Mouse (Mus musculus): Measurements from ENCODE around the gene Kif6. TPM values are rescaled to one million over a fixed set of nuclear protein-coding genes. Genes with fewer than 3 reads are reported as not detected.

The Kif6 gene
- polyA plus RNA-seq, 2 experiments = 1.1 TPM

DNA sequence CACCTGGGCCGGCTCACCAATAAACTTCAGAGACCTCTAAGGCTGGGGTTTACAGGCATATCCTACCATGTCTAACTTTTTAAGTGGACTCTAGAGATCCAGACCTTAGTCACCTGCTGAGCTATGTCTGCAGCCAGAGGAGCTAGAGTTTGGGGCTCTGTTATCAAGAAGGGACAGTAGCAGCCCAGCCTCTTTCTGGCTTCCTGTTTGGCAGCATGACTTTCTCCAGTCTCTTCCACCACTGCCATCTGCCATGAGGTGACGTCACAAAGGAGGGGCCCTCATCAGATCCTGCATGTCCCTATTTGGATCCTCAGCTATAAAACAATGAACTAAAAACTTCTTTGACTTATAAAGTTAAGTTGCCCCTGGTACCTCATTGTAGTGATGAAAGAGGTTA, 250.7 kb downstream of the Kif6 start:
- Histone ChIP-seq H3K9me3 (ENCODE audit: control insufficient read depth, low read length) (no peaks in the 10 kb centered on the region), H3K9ac (ENCODE audit: low read depth, low read length, severe bottlenecking) (no peak overlapping the region), H3K4me3 (replicated peaks; ENCODE audit: low read length) (no peak overlapping the region), H3K4me1 (ENCODE audit: control insufficient read depth, insufficient read depth, low read length) (0 out of 2 replicates have a peak, but pooled peaks cover 6% of the 10 kb centered on the region), H3K4me2 (replicated peaks; ENCODE audit: low read depth, low read length, severe bottlenecking) (no peak overlapping the region), H3K36me3 (ENCODE audit: control insufficient read depth, insufficient read depth, low read length) (no peaks in the 10 kb centered on the region), H3K27ac (replicated peaks; ENCODE audit: low read depth, low read length) (no peak overlapping the region), H3K27me3 (ENCODE audit: control insufficient read depth, insufficient read depth, low read length) (no peaks in the 10 kb centered on the region)
- ATAC-seq (ENCODE audit: low FRiP score, low read depth) (no peak), DNase-seq (ENCODE audit: low spot score) (no peak)
- TF ChIP-seq POLR2A (IDR thresholded peaks at IDR 0.05; ENCODE audit: borderline replicate concordance, extremely low read depth, insufficient read depth, insufficient read length) = no peak
- WGBS = 71% methylated on average over 2 of the region's 2 CpGs

DNA sequence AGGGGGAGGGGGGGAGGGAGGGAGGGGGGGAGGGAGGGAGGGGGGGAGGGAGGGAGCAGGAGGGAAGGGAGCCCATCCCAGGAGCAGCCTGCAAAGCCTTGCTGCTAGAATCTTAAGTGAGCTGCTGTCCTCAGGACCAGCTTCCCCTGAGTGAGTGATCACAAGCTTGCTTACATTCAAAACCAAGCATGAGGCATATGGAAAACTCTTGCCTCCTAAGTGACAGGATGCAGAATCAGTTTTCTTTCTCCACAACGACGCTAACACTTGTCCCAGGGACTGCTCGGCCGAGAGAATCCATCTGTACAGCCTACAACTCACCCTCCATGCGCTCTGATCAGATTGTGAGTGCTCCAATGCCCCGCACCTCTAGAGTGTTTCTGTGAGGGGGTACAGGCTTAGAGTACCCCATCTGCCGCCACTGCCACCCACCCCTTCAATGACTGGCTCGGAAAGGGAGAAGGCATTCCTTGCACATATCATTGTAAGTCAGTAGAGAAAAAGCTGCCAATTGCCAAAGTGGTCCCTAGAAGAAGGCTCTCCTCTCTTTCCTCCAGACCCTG, 251.8 kb downstream of the Kif6 start:
- no peak overlapping the region for H3K9ac ChIP-seq (ENCODE audit: low read depth, low read length, severe bottlenecking)
- no peak overlapping the region for H3K27ac ChIP-seq (replicated peaks; ENCODE audit: low read depth, low read length)
- H3K4me3 ChIP-seq (replicated peaks; ENCODE audit: low read length) = no peak overlapping the region
- no peak overlapping the region for H3K4me2 ChIP-seq (replicated peaks; ENCODE audit: low read depth, low read length, severe bottlenecking)
- H3K4me1 ChIP-seq (ENCODE audit: control insufficient read depth, insufficient read depth, low read length) = 0 out of 2 replicates have a peak, but pooled peaks cover 6% of the 10 kb centered on the region
- no peaks in the 10 kb centered on the region for H3K27me3 ChIP-seq (ENCODE audit: control insufficient read depth, insufficient read depth, low read length)
- TF ChIP-seq POLR2A (IDR thresholded peaks at IDR 0.05; ENCODE audit: borderline replicate concordance, extremely low read depth, insufficient read depth, insufficient read length) = no peak
- no peaks in the 10 kb centered on the region for H3K36me3 ChIP-seq (ENCODE audit: control insufficient read depth, insufficient read depth, low read length)
- WGBS = 49% methylated on average over 8 of the region's 8 CpGs
- H3K9me3 ChIP-seq (ENCODE audit: control insufficient read depth, low read length) = no peaks in the 10 kb centered on the region
- DNase-seq (ENCODE audit: low spot score) = no peak
- ATAC-seq (ENCODE audit: low FRiP score, low read depth) = no peak; the same call in 1 of the 2 replicates

DNA sequence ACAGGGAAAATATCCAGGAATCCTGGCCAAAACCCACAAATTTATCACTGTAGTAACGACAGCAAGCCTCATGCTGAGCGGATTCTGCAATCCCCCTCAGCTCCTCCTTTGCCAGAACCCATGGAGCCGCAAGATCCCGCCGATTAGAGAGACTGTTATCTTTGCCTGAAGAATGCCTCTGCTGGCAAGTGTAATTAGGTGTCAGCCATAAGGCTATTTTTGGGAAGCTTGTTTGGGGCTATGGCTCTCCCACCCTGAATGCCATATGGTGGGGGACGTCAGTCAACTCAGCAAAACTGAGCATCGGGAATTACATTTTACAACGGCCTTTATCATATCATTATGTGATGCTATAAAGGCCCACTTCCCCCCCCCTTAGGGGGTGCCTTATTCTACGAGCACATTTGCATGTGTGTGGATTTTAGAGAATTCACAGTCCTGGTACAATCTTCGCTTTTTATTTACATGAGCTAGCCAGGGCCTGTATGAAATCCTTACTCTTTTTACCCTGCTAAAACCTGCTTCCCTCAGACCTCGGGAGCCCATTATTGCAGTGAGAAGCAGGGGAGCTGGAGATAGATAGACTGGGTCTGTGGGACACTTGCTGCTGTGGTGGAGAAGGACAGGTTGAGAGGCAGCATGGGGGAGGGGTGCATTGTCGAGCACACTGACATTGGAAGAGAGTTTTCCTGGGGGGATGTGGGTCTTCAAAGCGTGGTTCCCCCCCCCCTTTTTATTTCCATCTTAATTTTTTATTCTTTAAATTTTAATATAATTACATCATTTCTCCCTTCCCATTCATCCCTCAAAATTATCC, 252.6 kb downstream of the Kif6 start:
- 20% methylated on average over 13 of the region's 13 CpGs for WGBS
- H3K4me3 ChIP-seq (replicated peaks; ENCODE audit: low read length) = no peak overlapping the region
- no peaks in the 10 kb centered on the region for H3K27me3 ChIP-seq (ENCODE audit: control insufficient read depth, insufficient read depth, low read length)
- no peak overlapping the region for H3K27ac ChIP-seq (replicated peaks; ENCODE audit: low read depth, low read length)
- H3K4me1 ChIP-seq (ENCODE audit: control insufficient read depth, insufficient read depth, low read length) = 0 out of 2 replicates have a peak, but pooled peaks cover 6% of the 10 kb centered on the region
- peak; percentile 51 for ATAC-seq (ENCODE audit: low FRiP score, low read depth)
- DNase-seq (ENCODE audit: low spot score) = peak; percentile 68
- TF ChIP-seq POLR2A (IDR thresholded peaks at IDR 0.05; ENCODE audit: borderline replicate concordance, extremely low read depth, insufficient read depth, insufficient read length) = no peak
- no peaks in the 10 kb centered on the region for H3K36me3 ChIP-seq (ENCODE audit: control insufficient read depth, insufficient read depth, low read length)
- no peak overlapping the region for H3K9ac ChIP-seq (ENCODE audit: low read depth, low read length, severe bottlenecking)
- no peak overlapping the region for H3K4me2 ChIP-seq (replicated peaks; ENCODE audit: low read depth, low read length, severe bottlenecking)
- no peaks in the 10 kb centered on the region for H3K9me3 ChIP-seq (ENCODE audit: control insufficient read depth, low read length)

DNA sequence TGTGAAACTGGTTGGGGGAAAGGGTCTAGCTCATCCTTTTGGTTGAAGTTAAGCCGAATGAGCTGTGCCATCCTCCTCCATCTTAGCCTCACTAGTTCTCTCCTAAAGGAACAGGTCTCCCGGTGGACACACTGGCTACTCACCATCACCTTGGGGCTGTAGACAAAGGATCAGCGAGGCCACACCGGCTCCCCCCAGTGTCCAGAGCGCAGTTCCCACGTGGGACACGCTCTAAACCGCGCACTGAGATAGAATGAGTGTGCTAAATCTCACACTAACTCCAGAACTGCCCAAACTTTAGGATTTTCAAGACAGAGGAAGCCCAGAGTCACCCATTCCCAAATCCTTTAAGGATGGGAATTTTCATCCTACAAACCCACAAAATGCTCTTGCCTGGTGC, 254.3 kb downstream of the Kif6 start:
- Histone ChIP-seq H3K27me3 (ENCODE audit: control insufficient read depth, insufficient read depth, low read length) (no peaks in the 10 kb centered on the region), H3K36me3 (ENCODE audit: control insufficient read depth, insufficient read depth, low read length) (no peaks in the 10 kb centered on the region), H3K4me3 (replicated peaks; ENCODE audit: low read length) (no peak overlapping the region), H3K27ac (replicated peaks; ENCODE audit: low read depth, low read length) (no peak overlapping the region), H3K4me2 (replicated peaks; ENCODE audit: low read depth, low read length, severe bottlenecking) (no peak overlapping the region), H3K9me3 (ENCODE audit: control insufficient read depth, low read length) (no peaks in the 10 kb centered on the region), H3K9ac (ENCODE audit: low read depth, low read length, severe bottlenecking) (no peak overlapping the region), H3K4me1 (ENCODE audit: control insufficient read depth, insufficient read depth, low read length) (0 out of 2 replicates have a peak, but pooled peaks cover 3% of the 10 kb centered on the region)
- ATAC-seq (ENCODE audit: low FRiP score, low read depth) = no peak
- no peak for DNase-seq (ENCODE audit: low spot score)
- TF ChIP-seq POLR2A (IDR thresholded peaks at IDR 0.05; ENCODE audit: borderline replicate concordance, extremely low read depth, insufficient read depth, insufficient read length) = no peak
- 83% methylated on average over 9 of the region's 9 CpGs for WGBS

DNA sequence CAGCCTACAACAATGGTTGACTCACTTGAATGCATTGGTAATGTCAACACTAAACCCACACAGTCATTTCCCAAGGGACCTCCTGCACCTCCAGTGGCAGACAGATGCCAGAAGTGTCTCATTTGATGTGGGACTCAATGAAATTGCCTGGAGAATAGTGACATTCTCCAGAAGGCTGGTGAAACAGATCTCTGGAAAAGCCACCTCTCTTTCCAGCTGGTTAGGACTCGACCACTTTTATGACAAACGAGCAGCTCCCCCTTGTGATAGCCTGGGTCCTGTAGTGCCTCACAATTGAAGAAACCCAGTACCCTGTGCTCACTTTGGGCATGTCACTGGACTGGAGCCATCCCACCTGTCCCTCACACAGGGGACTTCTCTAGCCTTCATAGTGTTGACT, 257.4 kb downstream of the Kif6 start:
- Histone ChIP-seq H3K9ac (ENCODE audit: low read depth, low read length, severe bottlenecking) (no peak overlapping the region), H3K4me2 (replicated peaks; ENCODE audit: low read depth, low read length, severe bottlenecking) (no peak overlapping the region), H3K27ac (replicated peaks; ENCODE audit: low read depth, low read length) (no peak overlapping the region), H3K36me3 (ENCODE audit: control insufficient read depth, insufficient read depth, low read length) (no peaks in the 10 kb centered on the region), H3K9me3 (ENCODE audit: control insufficient read depth, low read length) (no peaks in the 10 kb centered on the region), H3K4me3 (replicated peaks; ENCODE audit: low read length) (no peak overlapping the region), H3K27me3 (ENCODE audit: control insufficient read depth, insufficient read depth, low read length) (no peaks in the 10 kb centered on the region), H3K4me1 (ENCODE audit: control insufficient read depth, insufficient read depth, low read length) (peaks cover 10% of the 10 kb centered on the region)
- ATAC-seq (ENCODE audit: low FRiP score, low read depth) (no peak; the same call in 1 of the 2 replicates), DNase-seq (ENCODE audit: low spot score) (peak; percentile 63)
- no peak for TF ChIP-seq POLR2A (IDR thresholded peaks at IDR 0.05; ENCODE audit: borderline replicate concordance, extremely low read depth, insufficient read depth, insufficient read length)
- 8% methylated on average over 2 of the region's 2 CpGs for WGBS
